Mouse (Mus musculus) limb, embryonic 12.5 days (tissue): ENCODE data around the gene Wnt10a. TPM values are rescaled to one million over a fixed set of nuclear protein-coding genes. Genes with fewer than 3 reads are reported as not detected.

ENCODE experiments used
- ATAC-seq: fragments of 200-750 bp; cut with Nextera tagmentation; 2 replicates; pipeline ENCODE4 v1.8.0; 2017; ENCODE audit warnings: low read depth, moderate TSS enrichment; ENCODE audit not compliant: insufficient number of reproducible peaks, insufficient read depth, low FRiP score, low TSS enrichment
- H3K27ac ChIP-seq: fragments of 300-500 bp; sonication (generic); 2 replicates; pipeline ENCODE4 v1.5.1; 2016; ENCODE audit warnings: mild to moderate bottlenecking, moderate library complexity
- H3K27me3 ChIP-seq: fragments of 300-500 bp; sonication (generic); 2 replicates; pipeline ENCODE4 v1.6.1; 2016; ENCODE audit warnings: mild to moderate bottlenecking, moderate library complexity
- H3K36me3 ChIP-seq: fragments of 300-500 bp; sonication (generic); 2 replicates; pipeline ENCODE4 v1.6.1; 2016; ENCODE audit warnings: mild to moderate bottlenecking, moderate library complexity
- H3K4me1 ChIP-seq: fragments of 300-500 bp; sonication (generic); replicated peaks from 2 replicates; pipeline ENCODE4 v1.6.1; 2016
- H3K4me2 ChIP-seq: fragments of 300-500 bp; sonication (generic); 2 replicates; pipeline ENCODE4 v1.6.1; 2016; ENCODE audit warnings: mild to moderate bottlenecking, moderate library complexity
- H3K4me3 ChIP-seq: fragments of 300-500 bp; sonication (generic); replicated peaks from 2 replicates; pipeline ENCODE4 v1.5.1; 2016; ENCODE audit warnings: mild to moderate bottlenecking
- H3K9ac ChIP-seq: fragments of 300-500 bp; sonication (generic); replicated peaks from 2 replicates; pipeline ENCODE4 v1.6.1; 2016; ENCODE audit warnings: mild to moderate bottlenecking, moderate library complexity
- H3K9me3 ChIP-seq: fragments of 300-500 bp; sonication (generic); 2 replicates; pipeline ENCODE4 v1.6.1; 2016; ENCODE audit warnings: mild to moderate bottlenecking, moderate library complexity
- WGBS: fragments of 180-500 bp; shearing (Covaris S2); methylation state at CpG from one replicate; pipeline ENCODE4 v1.1.7; 2016; 5-methylcytosine and 5-hydroxymethylcytosine counted together
- polyA plus RNA-seq: library from polyadenylated mRNA; unstranded; fragments of >200 nt; fragmentation: Nextera tagmentation; extraction: Ambion mirVana; gene quantifications from 2 replicates; pipeline ENCODE4 v1.2.1, GENCODE M21; 2016

Gene Wnt10a
- polyA plus RNA-seq, 1 experiment from 2014 or later = 3.4 TPM

GRCm38 (mm10) chr1:74787846-74788245 is 3.5 kb upstream of the Wnt10a start:
- 7% methylated on average over 7 of the region's 7 CpGs for WGBS
- no peak overlapping the region for H3K4me3 ChIP-seq
- H3K27me3 ChIP-seq = peaks cover 99% of the 10 kb centered on the region
- no peaks in the 10 kb centered on the region for H3K36me3 ChIP-seq
- H3K4me1 ChIP-seq = peaks cover 51% of the 10 kb centered on the region
- no peak overlapping the region for H3K9ac ChIP-seq
- no peaks in the 10 kb centered on the region for H3K9me3 ChIP-seq
- ATAC-seq = no peak; the same call in 1 of the 2 replicates
- no peak overlapping the region for H3K27ac ChIP-seq
- H3K4me2 ChIP-seq = no peak overlapping the region

- no peak overlapping the region for H3K27ac ChIP-seq
- WGBS = 27% methylated on average over 6 of the region's 6 CpGs
- no peak overlapping the region for H3K9ac ChIP-seq
- H3K27me3 ChIP-seq = peaks cover 99% of the 10 kb centered on the region
- ATAC-seq = no peak
- H3K4me1 ChIP-seq = peaks cover 50% of the 10 kb centered on the region
- H3K36me3 ChIP-seq = no peaks in the 10 kb centered on the region
- H3K4me2 ChIP-seq = no peak overlapping the region
- H3K9me3 ChIP-seq = no peaks in the 10 kb centered on the region
- H3K4me3 ChIP-seq = no peak overlapping the region
Measured at GRCm38 (mm10) chr1:74788603-74789176, 2.6 kb upstream of the Wnt10a start.

- Histone ChIP-seq H3K36me3 (no peaks in the 10 kb centered on the region), H3K27ac (no peak overlapping the region), H3K4me2 (no peak overlapping the region), H3K4me3 (no peak overlapping the region), H3K9me3 (no peaks in the 10 kb centered on the region), H3K9ac (no peak overlapping the region), H3K4me1 (peaks cover 54% of the 10 kb centered on the region), H3K27me3 (peaks cover 99% of the 10 kb centered on the region)
- ATAC-seq = no peak
- 12% methylated on average over 3 of the region's 3 CpGs for whole genome bisulfite sequencing
Measured at GRCm38 (mm10) chr1:74790095-74790494, 1.2 kb upstream of the Wnt10a start.

DNA sequence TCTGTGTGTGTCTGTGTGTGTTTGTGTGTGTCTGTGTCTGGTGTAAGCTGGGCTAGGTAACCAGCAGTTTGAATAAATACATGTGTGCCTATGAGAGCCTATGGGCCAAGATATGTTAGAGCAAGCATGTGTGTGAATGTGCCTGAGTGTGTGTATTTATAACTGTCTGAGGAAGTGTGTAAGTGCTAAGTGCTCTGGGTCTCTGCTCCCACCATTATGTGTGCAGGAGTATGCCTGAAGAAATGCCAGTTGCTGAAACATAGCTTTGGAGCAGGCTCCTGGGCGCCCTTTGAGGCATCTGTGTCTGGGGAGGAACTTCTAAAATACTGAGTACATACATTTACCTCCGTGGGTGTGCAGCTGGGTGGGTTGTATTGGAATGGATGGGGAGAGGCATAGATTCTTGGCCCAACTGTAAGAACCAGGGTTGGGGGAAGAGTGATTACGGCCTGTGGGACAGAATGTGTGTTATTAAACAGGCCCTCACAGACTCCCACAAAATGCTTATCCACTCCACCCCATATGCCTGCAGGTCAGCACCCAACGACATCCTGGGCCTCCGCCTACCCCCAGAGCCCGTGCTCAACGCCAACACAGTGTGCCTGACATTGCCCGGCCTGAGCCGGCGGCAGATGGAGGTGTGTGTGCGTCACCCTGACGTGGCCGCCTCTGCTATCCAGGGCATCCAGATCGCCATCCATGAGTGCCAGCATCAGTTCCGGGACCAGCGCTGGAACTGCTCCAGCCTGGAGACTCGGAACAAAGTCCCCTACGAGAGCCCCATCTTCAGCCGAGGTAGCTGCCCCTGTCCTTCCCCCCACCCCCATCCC is 1.7 kb downstream of the Wnt10a start:
- H3K9ac ChIP-seq = no peak overlapping the region
- H3K36me3 ChIP-seq = no peaks in the 10 kb centered on the region
- H3K9me3 ChIP-seq = no peaks in the 10 kb centered on the region
- H3K4me2 ChIP-seq = no peak overlapping the region
- peaks cover 71% of the 10 kb centered on the region for H3K4me1 ChIP-seq
- 10% methylated on average over 19 of the region's 19 CpGs for WGBS
- H3K27me3 ChIP-seq = peaks cover 100% of the 10 kb centered on the region
- ATAC-seq = no peak
- H3K27ac ChIP-seq = no peak overlapping the region
- H3K4me3 ChIP-seq = 0 out of 2 replicates have a peak overlapping the region, but pooled peaks have one; percentile 4

- H3K9me3 ChIP-seq = no peaks in the 10 kb centered on the region
- no peaks in the 10 kb centered on the region for H3K36me3 ChIP-seq
- H3K27me3 ChIP-seq = peaks cover 100% of the 10 kb centered on the region
- no peak for ATAC-seq
- WGBS = under 1% methylated on average over 38 of the region's 38 CpGs
- H3K4me2 ChIP-seq = peak overlapping the region; percentile 60
- peak overlapping the region; percentile 47 for H3K9ac ChIP-seq
- no peak overlapping the region for H3K27ac ChIP-seq
- H3K4me1 ChIP-seq = peaks cover 60% of the 10 kb centered on the region
- H3K4me3 ChIP-seq = peak overlapping the region; percentile 35
Measured at GRCm38 (mm10) chr1:74794487-74795144, 3.3 kb downstream of the Wnt10a start.

- peak overlapping the region; percentile 60 for H3K4me2 ChIP-seq
- peak overlapping the region; percentile 35; the same call in 1 of the 2 replicates for H3K4me3 ChIP-seq
- no peaks in the 10 kb centered on the region for H3K9me3 ChIP-seq
- peaks cover 100% of the 10 kb centered on the region for H3K27me3 ChIP-seq
- WGBS = 4% methylated on average over 11 of the region's 11 CpGs
- ATAC-seq = no peak
- H3K4me1 ChIP-seq = peaks cover 57% of the 10 kb centered on the region
- H3K9ac ChIP-seq = peak overlapping the region; percentile 47; the same call in 1 of the 2 replicates
- H3K27ac ChIP-seq = no peak overlapping the region
- no peaks in the 10 kb centered on the region for H3K36me3 ChIP-seq
Measured at GRCm38 (mm10) chr1:74795145-74795529, 3.8 kb downstream of the Wnt10a start.

DNA sequence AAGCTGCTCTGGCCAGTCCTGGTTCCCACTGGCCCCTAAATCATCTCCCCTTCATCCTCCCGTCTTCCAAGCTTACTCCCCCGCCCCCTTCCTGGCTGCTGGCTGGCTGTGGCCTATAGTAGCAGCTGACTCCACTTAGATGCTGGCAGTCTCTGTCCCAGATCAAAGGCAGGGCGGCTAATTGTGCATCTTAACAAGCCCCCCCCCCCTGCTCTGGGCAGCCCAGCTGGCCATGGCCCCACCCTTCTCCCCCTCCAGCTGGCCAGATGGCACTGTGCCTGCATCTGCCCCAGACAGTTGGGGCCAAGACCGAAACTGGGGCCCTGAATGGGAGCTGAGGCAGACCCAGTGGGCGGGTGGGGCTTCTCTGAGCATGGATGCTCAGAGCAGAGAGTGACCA is 6.1 kb downstream of the Wnt10a start:
- Histone ChIP-seq H3K36me3 (no peaks in the 10 kb centered on the region), H3K27me3 (peaks cover 99% of the 10 kb centered on the region), H3K9ac (0 out of 2 replicates have a peak overlapping the region, but pooled peaks have one; percentile 8), H3K27ac (no peak overlapping the region), H3K4me1 (peaks cover 48% of the 10 kb centered on the region), H3K9me3 (no peaks in the 10 kb centered on the region), H3K4me2 (no peak overlapping the region), H3K4me3 (no peak overlapping the region)
- WGBS = 4% methylated on average over 5 of the region's 5 CpGs
- ATAC-seq = no peak

- peaks cover 99% of the 10 kb centered on the region for H3K27me3 ChIP-seq
- H3K36me3 ChIP-seq = no peaks in the 10 kb centered on the region
- H3K9me3 ChIP-seq = no peaks in the 10 kb centered on the region
- H3K9ac ChIP-seq = peak overlapping the region; percentile 44
- ATAC-seq = no peak
- H3K27ac ChIP-seq = no peak overlapping the region
- H3K4me2 ChIP-seq = peak overlapping the region; percentile 54
- under 1% methylated on average over 29 of the region's 29 CpGs for WGBS
- H3K4me1 ChIP-seq = peaks cover 45% of the 10 kb centered on the region
- H3K4me3 ChIP-seq = peak overlapping the region; percentile 31
Measured at GRCm38 (mm10) chr1:74800424-74800888, 9.1 kb downstream of the Wnt10a start.

DNA sequence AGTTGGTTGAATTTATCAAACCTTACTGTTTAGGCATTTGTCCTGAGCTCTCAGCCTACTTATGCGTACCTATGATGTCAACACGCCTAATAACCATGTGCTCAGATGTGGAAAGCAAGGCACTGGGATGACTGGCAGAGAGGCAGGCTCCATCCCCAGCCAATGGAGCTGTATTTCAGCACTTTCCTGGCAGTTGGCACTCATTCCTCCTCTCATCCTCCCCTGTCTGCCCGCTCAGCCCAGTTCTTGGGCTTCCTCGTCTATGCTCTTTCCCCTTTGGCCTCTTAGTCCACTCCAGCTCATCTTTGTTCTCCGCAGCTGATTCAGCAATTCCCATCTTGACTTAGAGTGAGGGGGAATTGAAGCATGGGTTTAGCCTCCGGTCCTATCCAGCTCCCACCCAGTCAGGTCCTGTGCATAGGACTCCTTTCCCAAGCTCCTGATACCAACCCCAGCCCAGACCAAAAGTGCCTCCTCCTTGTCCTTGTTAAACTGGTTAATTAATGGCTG is 10.4 kb downstream of the Wnt10a start:
- WGBS = 22% methylated on average over 6 of the region's 6 CpGs
- no peak overlapping the region for H3K4me2 ChIP-seq
- H3K9me3 ChIP-seq = no peaks in the 10 kb centered on the region
- H3K27me3 ChIP-seq = peaks cover 99% of the 10 kb centered on the region
- no peaks in the 10 kb centered on the region for H3K36me3 ChIP-seq
- H3K4me3 ChIP-seq = no peak overlapping the region
- H3K4me1 ChIP-seq = peaks cover 52% of the 10 kb centered on the region
- H3K27ac ChIP-seq = no peak overlapping the region
- no peak overlapping the region for H3K9ac ChIP-seq
- ATAC-seq = no peak

DNA sequence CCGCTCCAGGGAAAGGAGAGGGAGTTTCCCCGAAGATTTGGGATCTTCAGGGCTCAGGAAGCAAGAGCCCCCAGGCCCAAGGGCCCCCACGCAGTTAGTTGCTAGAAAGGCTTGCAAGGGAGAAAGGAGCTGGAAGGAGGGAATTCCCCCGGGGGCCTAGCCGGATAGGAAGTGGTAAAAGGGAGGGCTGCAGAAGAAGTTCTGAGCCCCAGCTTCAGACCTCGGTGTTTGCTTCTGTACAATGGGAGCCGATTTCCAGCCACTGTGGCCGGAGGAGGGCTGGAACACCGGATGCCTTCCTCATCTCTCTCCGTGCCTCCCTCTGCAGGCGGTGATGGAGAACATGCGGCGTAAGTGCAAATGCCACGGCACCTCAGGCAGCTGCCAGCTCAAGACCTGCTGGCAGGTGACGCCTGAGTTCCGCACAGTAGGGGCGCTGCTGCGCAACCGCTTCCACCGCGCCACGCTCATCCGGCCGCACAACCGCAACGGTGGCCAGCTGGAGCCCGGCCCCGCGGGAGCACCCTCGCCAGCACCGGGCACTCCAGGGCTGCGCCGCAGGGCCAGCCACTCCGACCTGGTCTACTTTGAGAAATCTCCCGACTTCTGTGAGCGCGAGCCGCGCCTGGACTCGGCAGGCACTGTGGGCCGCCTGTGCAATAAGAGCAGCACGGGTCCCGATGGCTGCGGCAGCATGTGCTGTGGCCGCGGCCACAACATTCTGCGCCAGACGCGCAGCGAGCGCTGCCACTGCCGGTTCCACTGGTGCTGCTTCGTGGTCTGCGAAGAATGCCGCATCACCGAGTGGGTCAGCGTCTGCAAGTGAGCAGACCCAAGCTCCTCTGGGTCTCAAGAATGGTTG is 11.7 kb downstream of the Wnt10a start:
- Histone ChIP-seq H3K27ac (no peak overlapping the region), H3K4me2 (peak overlapping the region; percentile 84), H3K9ac (peak overlapping the region; percentile 53; the same call in 1 of the 2 replicates), H3K4me1 (peaks cover 53% of the 10 kb centered on the region), H3K9me3 (no peaks in the 10 kb centered on the region), H3K27me3 (peaks cover 99% of the 10 kb centered on the region), H3K36me3 (no peaks in the 10 kb centered on the region), H3K4me3 (peak overlapping the region; percentile 50)
- WGBS = 1% methylated on average over 57 of the region's 57 CpGs
- ATAC-seq = peak; percentile 24; the same call in 1 of the 2 replicates
